Mouse (Mus musculus): ENCODE measurements around the gene Nucb1. TPM values are rescaled to one million over a fixed set of nuclear protein-coding genes. Genes with fewer than 3 reads are reported as not detected.

Nucb1 gene
- total RNA-seq, 2 experiments from 2014 or later, result 182 to 199 TPM

Small RNAs within 50 kb of the gene (microRNA-seq; reads per million reads assigned to microRNA genes)
- gene Gm22133, result not detected

Other genes starting within 250 kb of the Nucb1 start
- not detected for gene Slc6a21, start 232.9 kb downstream of the Nucb1 start, total RNA-seq (2021)
- 10 to 100 TPM; 42.7 to 53.4 TPM for gene Trpm4, start 176.6 kb downstream of the Nucb1 start, total RNA-seq (2021)
- gene Hrc, start 175.1 kb downstream of the Nucb1 start, total RNA-seq (2021), result 100 to 1,000 TPM; 523 to 551 TPM
- gene Ppfia3, start 143.4 kb downstream of the Nucb1 start, total RNA-seq (2021), result 1 to 10 TPM; 1.9 to 2.4 TPM
- 1 to 10 TPM in 1 of 2 experiments, under 1 TPM in 1; 0.86 to 1.1 TPM for gene Lin7b, start 139.8 kb downstream of the Nucb1 start, total RNA-seq (2021)
- gene Snrnp70, start 114.7 kb downstream of the Nucb1 start, total RNA-seq (2021), result 100 to 1,000 TPM; 215 to 251 TPM
- gene Kcna7, start 104.8 kb downstream of the Nucb1 start, total RNA-seq (2021), result 10 to 100 TPM; 11.4 to 12.8 TPM
- gene Ntf5, start 96.7 kb downstream of the Nucb1 start, total RNA-seq (2021), result under 1 TPM; 0.61 to 0.98 TPM
- not detected for gene Lhb, start 89.6 kb downstream of the Nucb1 start, total RNA-seq (2021)
- 100 to 1,000 TPM; 114 to 133 TPM for gene Gys1, start 75.6 kb downstream of the Nucb1 start, total RNA-seq (2021)
- gene Ruvbl2, start 72.3 kb downstream of the Nucb1 start, total RNA-seq (2021), result 10 to 100 TPM; 41.4 to 41.8 TPM
- gene Ftl1, start 50.5 kb downstream of the Nucb1 start, total RNA-seq (2021), result 100 to 1,000 TPM; 339 to 373 TPM
- gene Bax, start 43.5 kb downstream of the Nucb1 start, total RNA-seq (2021), result 10 to 100 TPM; 39.3 to 43.8 TPM
- gene Tulp2, start 28.5 kb downstream of the Nucb1 start, total RNA-seq (2021), result under 1 TPM; 0.17 to 0.36 TPM
- 1 to 10 TPM; 3.8 to 5.4 TPM for gene Gm45808, start 23.6 kb downstream of the Nucb1 start, total RNA-seq (2021)
- 1 to 10 TPM; 8.3 TPM for gene Dhdh, start 21.6 kb downstream of the Nucb1 start, total RNA-seq (2021)
- gene Ppp1r15a, start 15.9 kb upstream of the Nucb1 start, total RNA-seq (2021), result 10 to 100 TPM; 22.7 to 23.5 TPM
- 10 to 100 TPM; 17.1 to 20.3 TPM for gene Plekha4, start 15.9 kb upstream of the Nucb1 start, total RNA-seq (2021)
- gene Hsd17b14, start 44.5 kb upstream of the Nucb1 start, total RNA-seq (2021), result under 1 TPM; 0.61 to 0.80 TPM
- 10 to 100 TPM; 32.2 to 36.3 TPM for gene Bcat2, start 59.7 kb upstream of the Nucb1 start, total RNA-seq (2021)
- gene Fgf21, start 105.1 kb upstream of the Nucb1 start, total RNA-seq (2021), result not detected
- not detected for gene Fut1, start 106.9 kb upstream of the Nucb1 start, total RNA-seq (2021)
- under 1 TPM; 0.34 to 0.36 TPM for gene Izumo1, start 111.4 kb upstream of the Nucb1 start, total RNA-seq (2021)
- gene Rasip1, start 117.1 kb upstream of the Nucb1 start, total RNA-seq (2021), result 10 to 100 TPM; 23.0 to 25.6 TPM
- gene Mamstr, start 129.6 kb upstream of the Nucb1 start, total RNA-seq (2021), result 100 to 1,000 TPM; 170 to 187 TPM
- not detected for gene Fut2, start 156.0 kb upstream of the Nucb1 start, total RNA-seq (2021)
- 1 to 10 TPM in 1 of 2 experiments, under 1 TPM in 1; 0.88 to 1.3 TPM for gene Ntn5, start 173.6 kb upstream of the Nucb1 start, total RNA-seq (2021)
- gene Sec1, start 184.0 kb upstream of the Nucb1 start, total RNA-seq (2021), result under 1 TPM; 0.23 to 0.39 TPM
- 1 to 10 TPM; 4.6 to 4.9 TPM for gene Car11, start 189.4 kb upstream of the Nucb1 start, total RNA-seq (2021)
- 10 to 100 TPM; 22.1 to 26.9 TPM for gene Dbp, start 194.7 kb upstream of the Nucb1 start, total RNA-seq (2021)
- gene Rpl18, start 205.1 kb upstream of the Nucb1 start, total RNA-seq (2021), result 1,000 to 10,000 TPM in 1 of 2 experiments, 100 to 1,000 TPM in 1; 1,000 to 1,132 TPM
- gene Sphk2, start 207.6 kb upstream of the Nucb1 start, total RNA-seq (2021), result 10 to 100 TPM; 17.4 to 17.9 TPM
- under 1 TPM; 0.34 to 0.52 TPM for gene Fam83e, start 210.8 kb upstream of the Nucb1 start, total RNA-seq (2021)
- gene Spaca4, start 215.4 kb upstream of the Nucb1 start, total RNA-seq (2021), result not detected

All from gastrocnemius, postnatal 4 days (tissue).